Mouse (Mus musculus) adrenal gland, postnatal 4 days (tissue): Measurements from ENCODE around the gene Ramp2. TPM values are rescaled to one million over a fixed set of nuclear protein-coding genes. Genes with fewer than 3 reads are reported as not detected.
A peak's percentile ranks its signal among the peaks of the same experiment; 100 is the strongest.

Source experiments
- DNase-seq, 2 experiments: peaks; one replicate each; pipeline ENCODE4 v3.0.0; 2021 to 2022; ENCODE audit warnings: low spot score in 2 of 2, mixed read lengths in 2 of 2
- total RNA-seq, 2 experiments: library from RNA; stranded (reverse); gene quantifications; 2 replicates each; pipeline ENCODE4 v1.2.3; 2021

The Ramp2 gene
- total RNA-seq, 2 experiments from 2014 or later, result 85.7 to 96.0 TPM

GRCm38 (mm10) chr11:101234124-101234523, 11.7 kb upstream of the Ramp2 start:
- DNase-seq, result no peak

GRCm38 (mm10) chr11:101235429-101235828, 10.4 kb upstream of the Ramp2 start:
- DNase-seq, result no peak

GRCm38 (mm10) chr11:101236782-101237181, 9.0 kb upstream of the Ramp2 start:
- no peak for DNase-seq

GRCm38 (mm10) chr11:101238071-101238647, 7.7 kb upstream of the Ramp2 start:
- DNase-seq, result no peak

- DNase-seq, result no peak
These were observed 757 bp upstream of the Ramp2 start for GRCm38 (mm10) chr11:101245071-101245470.

GRCm38 (mm10) chr11:101246702-101247012, 829 bp downstream of the Ramp2 start:
- DNase-seq, result no peak

GRCm38 (mm10) chr11:101247521-101248030, 1.7 kb downstream of the Ramp2 start:
- DNase-seq, result no peak

GRCm38 (mm10) chr11:101248258-101248994, 2.6 kb downstream of the Ramp2 start:
- no peak for DNase-seq

- DNase-seq, result no peak
These were observed 5.2 kb downstream of the Ramp2 start for GRCm38 (mm10) chr11:101251031-101251430.

- no peak for DNase-seq
These were observed 7.1 kb downstream of the Ramp2 start for GRCm38 (mm10) chr11:101252941-101253340.

- peak; percentile 60 to 76 for DNase-seq
These were observed 8.0 kb downstream of the Ramp2 start, which contains the start of gene Vps25 for GRCm38 (mm10) chr11:101253613-101254389. Gene Vps25 (plus strand): TSS chr11:101253707.

GRCm38 (mm10) chr11:101255826-101256775, 10.3 kb downstream of the Ramp2 start:
- no peak for DNase-seq

GRCm38 (mm10) chr11:101259261-101259712, 13.5 kb downstream of the Ramp2 start:
- no peak for DNase-seq

GRCm38 (mm10) chr11:101259948-101260825, 14.4 kb downstream of the Ramp2 start, which contains the start of gene Wnk4:
Gene Wnk4 (plus strand): TSS chr11:101260567.
- peak in 1 of 2 experiments; percentile 37 for DNase-seq

GRCm38 (mm10) chr11:101260826-101261380, 15.1 kb downstream of the Ramp2 start:
- no peak for DNase-seq

- no peak for DNase-seq
These were observed 16.6 kb downstream of the Ramp2 start for GRCm38 (mm10) chr11:101262272-101262967.

- DNase-seq, result no peak
These were observed 17.5 kb downstream of the Ramp2 start for GRCm38 (mm10) chr11:101263138-101263988.

- no peak for DNase-seq
These were observed 18.1 kb downstream of the Ramp2 start for GRCm38 (mm10) chr11:101263989-101264280.
